Mouse (Mus musculus): Measurements from ENCODE around the gene Tle2.

The Tle2 gene

GRCm38 (mm10) chr10:81574081-81575056 lies at the start of gene Tle2:
Gene Tle2, plus strand, starts transcription at chr10:81574561.
- DNase-seq (ENCODE audit: inconsistent age in 2 of 2, low spot score in 1 of 2) = peak; percentile 56 to 69

GRCm38 (mm10) chr10:81525017-81525694 lies 49.2 kb upstream of the Tle2 start:
- no peak for DNase-seq (ENCODE audit: inconsistent age in 2 of 2, low spot score in 1 of 2)

GRCm38 (mm10) chr10:81526779-81527178 lies 47.6 kb upstream of the Tle2 start:
- peak; percentile 80 to 95 for DNase-seq (ENCODE audit: inconsistent age in 2 of 2, low spot score in 1 of 2)

GRCm38 (mm10) chr10:81534826-81535225 lies 39.5 kb upstream of the Tle2 start:
- no peak for DNase-seq (ENCODE audit: inconsistent age in 2 of 2, low spot score in 1 of 2)

DNA sequence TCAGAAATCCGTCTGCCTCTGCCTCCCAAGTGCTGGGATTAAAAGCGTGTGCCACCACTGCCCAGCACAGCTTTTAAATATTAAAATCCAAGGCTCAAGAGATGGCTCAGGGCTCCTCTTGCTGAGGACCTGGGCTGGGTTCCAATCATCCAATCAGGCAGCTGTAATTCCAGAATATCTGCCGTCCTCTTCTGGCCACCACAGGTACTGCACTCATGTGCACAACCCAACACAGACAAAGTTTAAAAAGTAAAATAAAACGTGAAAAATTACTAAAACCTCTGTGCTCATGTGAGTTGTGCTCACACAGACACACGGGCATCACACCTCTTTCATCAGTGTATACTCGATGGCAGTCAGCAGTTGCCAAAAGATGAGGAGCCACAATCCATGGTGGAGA lies 37.6 kb upstream of the Tle2 start:
- DNase-seq (ENCODE audit: inconsistent age in 2 of 2, low spot score in 1 of 2) = no peak

DNA sequence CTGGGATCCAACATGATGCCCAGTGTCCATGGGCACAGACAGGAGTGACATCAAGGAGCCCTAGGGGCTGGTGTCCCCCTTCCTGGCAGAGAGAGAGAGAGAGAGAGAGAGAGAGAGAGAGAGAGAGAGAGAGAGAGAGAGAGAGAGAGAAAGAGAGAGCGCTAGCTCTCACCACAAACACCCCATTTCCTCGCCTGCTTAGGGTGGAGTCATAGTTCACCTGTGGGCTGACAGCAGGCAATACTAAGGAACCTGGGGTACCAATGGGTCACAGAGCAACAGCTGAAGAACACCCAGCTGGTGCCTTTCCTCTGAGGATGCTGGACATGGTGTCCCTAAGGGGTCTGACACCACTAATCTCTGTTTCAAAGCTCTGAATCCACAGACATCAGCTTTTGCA lies 36.9 kb upstream of the Tle2 start:
- DNase-seq (ENCODE audit: inconsistent age in 2 of 2, low spot score in 1 of 2) = no peak

DNA sequence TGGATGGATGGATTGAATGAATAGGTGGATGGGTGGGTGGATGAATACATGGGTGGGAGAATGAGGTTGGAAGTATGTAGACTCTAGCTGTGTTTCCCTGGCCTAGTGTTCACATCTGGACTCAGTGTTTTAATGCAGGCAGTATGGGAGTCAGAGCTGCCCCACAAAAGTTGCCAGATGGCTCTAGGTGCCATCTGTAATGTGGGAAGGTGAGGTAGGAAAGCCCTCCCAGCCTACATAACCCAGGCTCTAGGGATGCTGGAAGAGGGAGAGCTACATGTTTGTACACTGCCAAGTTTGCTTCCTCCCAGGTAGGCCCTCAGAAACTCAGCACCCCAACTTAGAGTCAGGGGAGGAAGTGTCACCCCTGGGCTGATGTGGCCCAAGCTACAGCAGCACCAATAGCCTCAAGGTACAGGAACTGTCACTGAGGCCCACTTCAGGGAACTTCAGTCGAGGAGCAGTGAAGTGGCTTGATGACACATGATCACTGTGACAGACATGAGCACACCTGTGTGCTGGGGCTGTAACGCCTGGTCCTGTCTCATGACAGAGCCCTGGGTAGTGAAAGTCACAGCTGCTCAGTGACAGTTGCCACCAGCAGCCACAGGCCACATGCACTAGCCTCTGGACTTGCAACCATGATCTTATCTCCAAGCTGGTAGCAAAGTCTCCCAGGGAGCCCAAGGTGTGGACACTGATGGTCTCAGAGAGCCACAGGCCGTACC lies 35.9 kb upstream of the Tle2 start:
- DNase-seq (ENCODE audit: inconsistent age in 2 of 2, low spot score in 1 of 2) = no peak

DNA sequence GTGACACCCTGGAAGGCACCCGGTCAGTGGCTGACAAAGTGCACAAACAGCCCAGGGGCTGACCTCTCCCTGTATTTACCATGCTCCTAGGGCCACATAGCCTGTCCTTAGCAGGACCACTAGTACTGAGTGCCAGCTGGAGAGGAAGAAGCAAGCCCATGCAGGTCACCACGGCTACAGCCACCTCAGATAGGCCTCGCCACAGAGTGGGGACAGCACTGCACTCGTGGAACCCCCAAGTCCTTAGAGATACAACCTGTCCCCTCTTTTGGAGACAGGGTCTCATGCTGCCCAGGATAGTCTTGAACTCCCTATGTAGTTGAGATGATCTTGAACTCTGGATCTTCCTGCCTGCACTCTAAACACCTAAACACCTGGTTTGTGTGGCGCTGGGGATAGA lies 33.0 kb upstream of the Tle2 start:
- DNase-seq (ENCODE audit: inconsistent age in 2 of 2, low spot score in 1 of 2) = no peak

DNA sequence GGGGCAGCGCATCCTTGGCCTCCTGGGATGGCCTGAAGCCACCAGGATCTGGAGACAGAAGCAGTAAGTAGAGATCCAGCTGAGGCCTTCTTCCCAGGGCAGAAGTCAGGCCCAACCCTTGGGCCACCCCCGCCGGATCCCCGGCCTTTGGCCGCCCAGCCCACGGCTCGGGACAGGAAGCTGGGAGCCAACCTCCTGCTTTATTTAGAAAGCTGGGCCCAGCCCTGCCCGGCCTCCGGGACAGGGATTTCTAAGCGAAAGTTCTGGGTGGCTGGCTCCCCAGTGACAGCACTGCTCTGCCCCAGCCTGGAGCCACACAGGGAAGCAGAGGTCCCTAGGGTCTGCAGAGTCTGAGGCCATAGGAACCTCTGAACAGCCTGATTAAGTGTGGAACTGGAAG lies 32.6 kb upstream of the Tle2 start:
- DNase-seq (ENCODE audit: inconsistent age in 2 of 2, low spot score in 1 of 2) = peak; percentile 70 to 78

GRCm38 (mm10) chr10:81542727-81543460 lies 31.5 kb upstream of the Tle2 start:
- no peak for DNase-seq (ENCODE audit: inconsistent age in 2 of 2, low spot score in 1 of 2)

DNA sequence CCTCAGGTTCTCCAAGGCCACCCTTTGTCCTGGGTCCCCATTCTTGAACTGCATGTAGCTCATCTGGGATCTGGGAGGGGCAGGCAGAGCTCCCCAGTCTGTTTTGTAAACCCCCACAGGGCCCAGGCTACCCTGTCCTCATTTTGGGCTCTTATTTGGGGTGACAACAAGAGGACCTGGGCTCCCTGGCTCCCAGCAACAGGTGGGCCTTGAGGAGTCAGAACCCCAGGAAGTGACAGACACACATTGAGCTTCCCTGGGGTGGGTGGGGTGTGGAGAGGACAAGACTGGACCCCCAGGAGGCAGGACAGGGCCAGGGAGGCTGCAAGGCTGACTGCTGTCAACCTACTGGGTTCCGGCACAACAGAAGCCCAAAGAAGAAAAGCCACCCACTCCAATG lies 30.7 kb upstream of the Tle2 start:
- DNase-seq (ENCODE audit: inconsistent age in 2 of 2, low spot score in 1 of 2) = no peak

GRCm38 (mm10) chr10:81544296-81545160 lies 29.8 kb upstream of the Tle2 start:
- no peak for DNase-seq (ENCODE audit: inconsistent age in 2 of 2, low spot score in 1 of 2)

DNA sequence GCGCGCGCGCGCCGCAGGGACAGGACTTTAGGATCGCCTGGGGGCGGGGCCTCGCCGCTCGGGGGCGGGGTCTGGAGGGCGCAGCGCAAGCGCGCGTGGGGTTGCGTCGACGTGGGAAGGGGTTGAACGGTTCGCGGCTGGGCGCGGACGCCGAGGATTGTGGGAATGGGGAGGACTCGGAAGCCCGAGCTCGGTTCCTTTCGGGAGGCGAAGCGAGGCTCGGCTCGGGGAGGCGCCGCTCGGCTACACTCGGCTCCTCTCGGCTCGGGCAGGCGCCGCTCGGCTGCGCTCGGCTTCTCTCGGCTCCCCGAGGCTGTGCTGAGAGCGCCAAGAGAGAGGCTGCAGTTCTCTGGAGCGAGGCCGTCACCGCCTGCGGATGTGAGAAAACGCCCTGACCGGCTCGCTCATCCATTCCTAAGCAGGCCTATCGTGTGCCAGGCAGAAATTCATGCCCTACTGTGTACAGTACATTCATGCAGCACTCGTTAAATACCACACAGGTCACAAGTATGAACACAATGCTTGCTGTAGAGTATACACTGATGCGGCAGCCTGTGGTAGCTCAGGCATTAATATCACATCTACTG lies 29.1 kb upstream of the Tle2 start, which contains the start of gene Gna11:
Gna11 (minus strand) TSS at position 30 of the 587 bp plus-strand sequence.
- peak; percentile 100 for DNase-seq (ENCODE audit: inconsistent age in 2 of 2, low spot score in 1 of 2)

DNA sequence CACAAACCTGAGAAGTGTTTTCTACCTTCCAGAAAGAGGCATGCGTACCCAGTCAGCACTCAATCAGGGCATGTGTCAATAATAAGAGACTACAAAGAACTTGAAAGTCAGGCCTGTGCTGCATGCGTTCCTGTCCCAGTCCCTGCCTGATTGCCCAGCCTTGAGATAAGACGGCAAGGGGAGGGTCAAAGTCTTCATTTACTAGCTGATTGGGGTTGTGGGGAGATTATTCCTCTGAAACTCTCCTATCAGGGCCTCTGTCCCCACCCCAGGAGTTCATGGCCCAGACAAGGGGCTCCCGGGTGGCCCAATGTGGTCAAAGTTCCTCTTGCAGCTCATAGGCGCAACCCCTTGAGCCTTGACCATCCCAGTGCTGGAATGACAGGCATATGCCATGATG lies 28.0 kb upstream of the Tle2 start:
- no peak for DNase-seq (ENCODE audit: inconsistent age in 2 of 2, low spot score in 1 of 2)

DNA sequence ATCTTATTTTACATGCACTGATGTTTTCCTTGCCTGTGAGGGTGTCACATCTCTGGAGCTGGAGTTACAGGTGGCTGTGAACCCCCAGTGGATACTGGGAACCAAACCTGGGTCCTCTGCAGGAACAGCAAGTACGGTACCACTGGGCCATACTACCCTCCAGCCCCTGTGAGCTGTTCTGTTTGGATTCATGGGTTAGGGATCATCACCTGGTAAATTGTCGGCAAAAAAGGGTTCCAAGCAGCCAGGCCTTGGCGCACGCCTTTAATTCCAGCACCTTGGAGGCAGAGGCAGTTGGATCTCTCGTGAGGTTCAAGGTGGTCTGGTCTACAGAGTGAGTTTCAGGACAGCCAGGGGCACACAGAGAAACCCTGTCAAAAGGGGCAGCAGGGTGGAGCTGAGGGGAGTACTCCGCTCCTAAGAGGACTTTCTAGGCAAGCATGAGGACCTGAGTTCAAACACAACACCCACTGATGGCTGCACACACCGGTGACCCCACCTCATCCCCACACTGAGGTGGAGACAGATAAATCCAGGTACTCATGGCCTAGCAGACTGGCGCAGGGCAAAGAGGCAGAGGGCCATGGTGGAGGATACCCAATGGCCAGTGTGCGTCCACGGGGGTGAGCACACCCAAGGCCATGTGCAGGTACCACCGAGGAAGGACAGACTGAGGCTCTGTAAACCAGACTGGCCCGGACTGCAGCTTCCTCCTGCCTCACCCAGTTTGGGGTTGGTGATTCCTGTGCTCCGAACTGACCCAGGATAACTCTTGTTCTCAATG lies 27.4 kb upstream of the Tle2 start:
- DNase-seq (ENCODE audit: inconsistent age in 2 of 2, low spot score in 1 of 2) = no peak

GRCm38 (mm10) chr10:81548944-81549343 lies 25.4 kb upstream of the Tle2 start:
- DNase-seq (ENCODE audit: inconsistent age in 2 of 2, low spot score in 1 of 2) = no peak

DNA sequence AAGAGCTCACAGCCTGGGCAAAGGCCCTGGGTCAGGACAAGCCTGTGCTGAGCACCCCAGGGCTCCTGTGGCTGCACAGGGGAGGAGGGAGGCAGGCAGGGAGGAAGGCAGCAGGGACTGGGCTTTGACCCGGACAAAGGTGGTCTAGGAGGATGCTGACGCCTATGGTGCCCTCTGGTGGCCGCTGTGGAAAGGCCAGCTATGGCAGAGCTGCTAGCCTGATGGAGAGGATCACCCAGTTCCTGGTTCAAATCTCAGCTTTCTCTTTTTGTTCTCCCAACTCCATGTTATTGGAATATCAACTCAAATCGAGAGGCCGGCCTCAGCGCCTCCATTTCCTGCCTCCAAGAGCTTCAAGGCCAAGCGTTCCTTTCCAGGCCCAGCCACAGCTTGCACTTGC lies 24.1 kb upstream of the Tle2 start:
- DNase-seq (ENCODE audit: inconsistent age in 2 of 2, low spot score in 1 of 2) = peak; percentile 70 to 84

DNA sequence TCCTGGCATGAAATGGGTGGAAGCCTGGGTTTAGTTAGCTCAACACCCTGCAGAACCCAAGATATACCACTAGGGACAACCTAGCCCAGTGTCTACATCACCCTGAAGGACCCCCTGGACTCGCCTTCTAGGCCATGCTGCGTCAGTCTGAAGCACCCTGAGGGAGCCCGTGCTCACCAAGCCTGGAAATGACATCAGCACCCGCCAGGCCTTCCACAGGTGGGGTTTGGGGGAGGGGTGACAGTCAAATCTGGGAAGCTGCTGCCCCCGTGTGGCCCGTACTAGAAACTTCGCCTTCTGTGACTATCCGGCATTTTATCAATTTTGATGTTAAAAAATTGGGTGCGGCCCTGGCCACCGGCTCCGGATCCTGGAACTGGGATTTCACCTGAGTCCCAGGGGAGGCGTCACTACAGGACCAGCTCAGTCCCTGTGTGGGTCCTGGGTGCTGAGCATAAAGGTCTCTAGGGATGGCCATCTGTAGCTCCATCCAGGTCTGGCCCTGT lies 22.7 kb upstream of the Tle2 start:
- DNase-seq (ENCODE audit: inconsistent age in 2 of 2, low spot score in 1 of 2) = peak; percentile 90 to 94
